Mouse (Mus musculus) embryonic facial prominence, embryonic 11.5 days (tissue): ENCODE data around the gene Cse1l. TPM values are rescaled to one million over a fixed set of nuclear protein-coding genes. Genes with fewer than 3 reads are reported as not detected.

Source experiments
- ATAC-seq: fragments of 200-750 bp; cut with Nextera tagmentation; replicated peaks from 2 replicates; pipeline ENCODE4 v1.8.0; 2017; ENCODE audit warnings: low read depth; ENCODE audit not compliant: insufficient number of reproducible peaks, low FRiP score, low TSS enrichment
- DNase-seq: peaks from one replicate; pipeline ENCODE4 v3.0.0-alpha.2; 2015; ENCODE audit warnings: low spot score
- H3K27ac ChIP-seq: fragments of 300-500 bp; sonication (generic); replicated peaks from 2 replicates; pipeline ENCODE4 v1.5.1; 2014; ENCODE audit warnings: mild to moderate bottlenecking, low read depth, low read length, control low read depth
- H3K27me3 ChIP-seq: fragments of 300-500 bp; sonication (generic); 2 replicates; pipeline ENCODE4 v1.6.1; 2014; ENCODE audit warnings: mild to moderate bottlenecking, low read length, moderate library complexity, mixed read lengths; ENCODE audit not compliant: control insufficient read depth, insufficient read depth
- H3K36me3 ChIP-seq: fragments of 300-500 bp; sonication (generic); replicated peaks from 2 replicates; pipeline ENCODE4 v1.6.1; 2014; ENCODE audit warnings: low read depth, mild to moderate bottlenecking, low read length, moderate library complexity, mixed read lengths; ENCODE audit not compliant: control insufficient read depth, insufficient read depth
- H3K4me1 ChIP-seq: fragments of 300-500 bp; sonication (generic); 2 replicates; pipeline ENCODE4 v1.6.1; 2014; ENCODE audit warnings: low read length, mixed read lengths; ENCODE audit not compliant: control insufficient read depth, insufficient read depth
- H3K4me2 ChIP-seq: fragments of 300-500 bp; sonication (generic); 2 replicates; pipeline ENCODE4 v1.6.1; 2014; ENCODE audit warnings: low read depth, mild to moderate bottlenecking, control low read depth, low read length, moderate library complexity
- H3K4me3 ChIP-seq: fragments of 300-500 bp; sonication (generic); 2 replicates; pipeline ENCODE4 v1.5.1; 2014; ENCODE audit warnings: low read depth, low read length, control low read depth
- H3K9ac ChIP-seq: fragments of 300-500 bp; sonication (generic); replicated peaks from 2 replicates; pipeline ENCODE4 v1.6.1; 2014; ENCODE audit warnings: mild to moderate bottlenecking, control low read depth, low read length
- H3K9me3 ChIP-seq: fragments of 300-500 bp; sonication (generic); replicated peaks from 2 replicates; pipeline ENCODE4 v1.6.1; 2016; ENCODE audit warnings: mild to moderate bottlenecking, low read length, inconsistent platforms, mixed read lengths; ENCODE audit not compliant: control insufficient read depth
- WGBS: fragments of 180-500 bp; shearing (Covaris S2); extraction: QIAGEN DNeasy Blood & Tissue Kit; methylation state at CpG from one replicate; pipeline ENCODE4 v1.1.7; 2014; 5-methylcytosine and 5-hydroxymethylcytosine counted together
- polyA plus RNA-seq: library from polyadenylated mRNA; unstranded; fragments of >200 nt; fragmentation: Nextera tagmentation; extraction: Ambion mirVana; gene quantifications from 2 replicates; pipeline ENCODE4 v1.2.1, GENCODE M21; 2014

Gene Cse1l
- polyA plus RNA-seq, 1 experiment from 2014 or later: 276 TPM

DNA sequence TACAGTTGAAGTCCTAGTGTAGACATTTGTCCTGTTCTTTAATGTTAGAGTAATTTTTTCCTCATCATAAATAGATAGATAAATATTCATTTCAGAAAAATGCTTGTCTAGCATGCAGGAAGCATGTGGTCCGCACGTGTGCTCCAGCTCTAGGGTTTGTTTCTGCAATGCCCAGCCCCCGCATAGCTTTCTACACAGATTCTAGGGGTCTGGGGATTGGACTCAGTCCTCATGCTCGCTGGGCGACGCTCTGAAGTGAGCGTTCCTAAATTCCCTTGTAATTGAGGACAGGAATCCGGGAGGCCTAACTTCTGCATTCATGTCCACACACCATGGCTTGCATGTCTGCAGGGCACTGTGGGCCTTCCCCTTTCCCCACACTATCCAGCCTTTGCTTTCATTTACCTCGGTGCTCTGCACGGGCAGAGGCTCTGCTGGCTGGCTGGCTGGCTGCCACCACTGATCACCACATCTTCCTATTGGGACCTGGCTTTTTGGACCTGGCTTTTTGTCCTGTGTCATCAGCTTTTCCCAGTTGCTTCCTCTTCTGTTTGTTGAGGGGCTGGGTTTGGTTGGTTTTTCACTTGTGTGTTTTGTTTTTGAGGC is 31.1 kb upstream of the Cse1l start:
- ATAC-seq: no peak
- no peaks in the 10 kb centered on the region for H3K27me3 ChIP-seq

DNA sequence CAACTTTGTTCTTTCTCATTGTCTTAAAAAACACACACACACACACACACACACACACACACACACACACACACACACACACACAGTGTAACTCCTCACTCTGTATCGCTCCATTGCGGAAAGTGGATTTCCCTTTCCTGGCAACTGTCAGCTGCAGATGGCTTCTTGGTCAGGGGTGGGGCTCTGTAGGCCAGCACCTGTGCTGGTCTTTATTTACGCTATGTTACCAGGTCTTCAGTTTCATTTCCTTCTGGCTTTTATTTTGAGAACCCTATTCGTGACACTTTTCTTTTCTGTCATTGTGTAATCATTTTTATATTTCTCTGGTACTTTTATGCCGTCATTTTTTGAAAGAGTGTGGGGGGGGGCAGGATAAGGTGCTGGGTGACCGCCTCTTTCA is 30.3 kb upstream of the Cse1l start:
- no peak overlapping the region for H3K4me2 ChIP-seq
- H3K9me3 ChIP-seq: no peaks in the 10 kb centered on the region

More for the DNA sequence above, 31.1 kb upstream of the Cse1l start:
- Histone ChIP-seq H3K4me3 (no peak overlapping the region), H3K9me3 (no peaks in the 10 kb centered on the region), H3K27ac (no peak overlapping the region), H3K4me1 (no peaks in the 10 kb centered on the region), H3K36me3 (no peaks in the 10 kb centered on the region; the same call in 1 of the 2 replicates), H3K4me2 (no peak overlapping the region), H3K9ac (no peak overlapping the region)
- 66% methylated on average over 10 of the region's 10 CpGs for WGBS
- DNase-seq: peak; percentile 38

DNA sequence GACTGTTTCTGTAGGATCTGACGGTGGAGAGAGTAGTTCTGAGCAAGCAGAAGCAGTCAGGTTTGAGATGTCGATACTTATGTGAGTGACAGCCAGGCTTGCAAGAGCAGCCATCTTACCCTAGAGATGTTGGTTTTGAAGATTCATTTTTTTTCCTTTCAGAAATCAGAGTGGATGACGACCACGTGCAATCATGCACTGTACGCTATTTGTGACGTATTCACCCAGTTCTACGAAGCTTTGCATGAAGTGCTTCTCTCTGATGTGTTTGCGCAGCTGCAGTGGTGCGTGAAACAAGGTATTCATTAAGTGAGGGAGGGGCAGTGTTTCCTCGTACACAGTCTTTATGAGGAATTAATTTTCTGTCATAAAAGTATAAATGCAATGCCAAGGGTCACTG is 29.5 kb upstream of the Cse1l start:
- Histone ChIP-seq H3K27me3 (no peaks in the 10 kb centered on the region), H3K4me3 (no peak overlapping the region), H3K9ac (no peak overlapping the region), H3K9me3 (no peaks in the 10 kb centered on the region), H3K4me2 (no peak overlapping the region), H3K36me3 (no peaks in the 10 kb centered on the region), H3K27ac (no peak overlapping the region), H3K4me1 (no peaks in the 10 kb centered on the region)
- DNase-seq (no peak), ATAC-seq (no peak)
- WGBS: 92% methylated on average over 10 of the region's 10 CpGs

More for the DNA sequence above, 30.3 kb upstream of the Cse1l start:
- Histone ChIP-seq H3K36me3 (no peaks in the 10 kb centered on the region; the same call in 1 of the 2 replicates), H3K4me3 (no peak overlapping the region), H3K27ac (no peak overlapping the region), H3K27me3 (no peaks in the 10 kb centered on the region), H3K9ac (no peak overlapping the region), H3K4me1 (no peaks in the 10 kb centered on the region)
- DNase-seq (no peak), ATAC-seq (no peak)
- WGBS: 93% methylated on average over 6 of the region's 6 CpGs

DNA sequence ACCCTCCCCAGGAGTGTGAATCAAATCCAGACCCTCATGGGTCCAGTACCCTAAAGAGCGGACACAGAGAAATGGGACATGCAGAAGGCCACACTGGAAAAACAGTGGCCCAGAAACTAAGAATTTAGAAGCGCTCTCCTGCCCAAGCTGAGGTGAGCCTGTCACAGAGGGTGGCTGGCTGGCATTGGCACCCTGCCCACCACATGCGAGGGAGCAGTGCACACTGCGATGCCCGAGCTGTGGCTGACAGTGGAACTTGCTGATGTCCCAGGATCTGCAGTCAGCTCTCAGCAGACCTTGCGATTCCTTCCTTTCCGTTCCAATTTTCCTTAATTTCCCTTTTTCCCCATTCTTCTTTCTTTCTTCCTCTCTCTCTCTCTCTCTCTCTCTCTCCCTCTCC is 20.8 kb upstream of the Cse1l start:
- ATAC-seq: no peak
- no peak overlapping the region for H3K27ac ChIP-seq

DNA sequence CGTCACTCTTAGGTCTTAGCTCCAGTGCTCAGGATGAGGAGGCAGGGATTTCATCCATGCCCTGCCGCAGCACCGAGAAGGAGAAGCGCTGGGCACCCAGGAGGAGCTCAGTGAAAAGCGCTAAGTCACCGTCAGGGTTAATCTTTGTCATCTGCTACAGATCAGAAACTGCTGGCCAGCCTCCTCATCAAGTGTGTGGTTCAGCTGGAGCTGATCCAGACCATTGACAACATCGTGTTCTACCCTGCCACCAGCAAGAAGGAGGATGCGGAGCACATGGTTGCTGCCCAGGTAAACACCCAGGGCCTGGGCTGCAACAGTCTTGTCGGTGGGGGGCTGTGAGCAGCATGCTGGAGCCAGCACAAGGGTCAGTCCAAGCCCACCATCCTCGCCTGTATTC is 20.2 kb upstream of the Cse1l start:
- Histone ChIP-seq H3K27ac (no peak overlapping the region), H3K4me3 (no peak overlapping the region), H3K27me3 (no peaks in the 10 kb centered on the region), H3K9me3 (no peaks in the 10 kb centered on the region), H3K4me1 (no peaks in the 10 kb centered on the region), H3K4me2 (no peak overlapping the region), H3K9ac (no peak overlapping the region), H3K36me3 (no peaks in the 10 kb centered on the region)
- DNase-seq (no peak), ATAC-seq (no peak)
- 68% methylated on average over 10 of the region's 10 CpGs for WGBS

More for the DNA sequence above, 20.8 kb upstream of the Cse1l start:
- Histone ChIP-seq H3K27me3 (no peaks in the 10 kb centered on the region), H3K4me1 (no peaks in the 10 kb centered on the region), H3K4me2 (no peak overlapping the region), H3K36me3 (no peaks in the 10 kb centered on the region), H3K9ac (no peak overlapping the region), H3K9me3 (no peaks in the 10 kb centered on the region), H3K4me3 (no peak overlapping the region)
- 89% methylated on average over 7 of the region's 7 CpGs for WGBS
- DNase-seq: no peak

DNA sequence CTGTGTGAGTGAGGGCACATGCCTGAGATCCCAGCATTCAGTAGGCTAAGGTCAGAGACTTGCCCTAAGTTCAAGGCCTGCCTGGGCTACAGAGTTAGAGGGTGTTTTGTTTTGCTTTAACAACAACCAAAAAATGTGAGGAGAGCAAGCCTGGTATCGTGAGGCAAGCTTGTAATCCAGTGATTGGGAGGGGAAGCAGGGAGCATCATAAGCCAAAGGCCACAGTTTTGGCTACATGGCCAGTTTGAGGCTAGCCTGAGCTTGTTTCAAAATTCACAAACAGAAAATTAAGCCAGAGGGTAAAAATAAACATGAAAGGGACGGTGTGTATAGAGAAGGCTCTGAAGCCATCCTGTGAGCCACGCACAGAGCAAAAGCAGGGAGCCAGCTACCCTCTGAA is 19.6 kb upstream of the Cse1l start:
- no peaks in the 10 kb centered on the region for H3K4me1 ChIP-seq
- WGBS: 71% methylated on average over 3 of the region's 3 CpGs
- H3K36me3 ChIP-seq: no peaks in the 10 kb centered on the region

DNA sequence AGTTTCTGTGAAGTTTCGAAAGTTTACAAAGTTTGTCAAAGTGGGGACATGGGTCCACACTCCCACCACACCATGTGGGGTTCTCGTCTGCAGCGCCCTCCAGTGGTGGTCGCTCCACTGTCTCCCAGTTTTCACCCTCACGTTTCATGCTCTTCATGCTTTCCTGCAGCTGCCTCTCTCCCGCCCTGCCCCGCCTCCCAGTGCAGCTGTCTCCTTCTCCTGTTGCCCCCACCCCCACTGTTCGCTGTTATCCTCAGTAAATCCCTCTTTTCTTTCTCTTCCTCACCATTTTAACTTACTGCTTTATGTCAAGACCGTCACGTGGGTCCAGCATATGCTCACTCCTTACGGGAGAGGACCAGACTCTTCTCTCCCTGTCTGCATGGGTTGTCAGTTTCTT is 18.0 kb upstream of the Cse1l start:
- no peak overlapping the region for H3K4me3 ChIP-seq
- ATAC-seq (no peak), DNase-seq (peak; percentile 26)
- no peaks in the 10 kb centered on the region for H3K36me3 ChIP-seq
- H3K9me3 ChIP-seq: no peaks in the 10 kb centered on the region
- no peaks in the 10 kb centered on the region for H3K27me3 ChIP-seq
- H3K4me2 ChIP-seq: no peak overlapping the region
- WGBS: 31% methylated on average over 11 of the region's 11 CpGs
- H3K9ac ChIP-seq: no peak overlapping the region
- no peaks in the 10 kb centered on the region for H3K4me1 ChIP-seq
- H3K27ac ChIP-seq: no peak overlapping the region

More for the DNA sequence above, 19.6 kb upstream of the Cse1l start:
- H3K9ac ChIP-seq: no peak overlapping the region
- H3K27me3 ChIP-seq: no peaks in the 10 kb centered on the region
- DNase-seq (no peak), ATAC-seq (no peak)
- H3K9me3 ChIP-seq: no peaks in the 10 kb centered on the region
- no peak overlapping the region for H3K4me2 ChIP-seq
- no peak overlapping the region for H3K27ac ChIP-seq
- H3K4me3 ChIP-seq: no peak overlapping the region

DNA sequence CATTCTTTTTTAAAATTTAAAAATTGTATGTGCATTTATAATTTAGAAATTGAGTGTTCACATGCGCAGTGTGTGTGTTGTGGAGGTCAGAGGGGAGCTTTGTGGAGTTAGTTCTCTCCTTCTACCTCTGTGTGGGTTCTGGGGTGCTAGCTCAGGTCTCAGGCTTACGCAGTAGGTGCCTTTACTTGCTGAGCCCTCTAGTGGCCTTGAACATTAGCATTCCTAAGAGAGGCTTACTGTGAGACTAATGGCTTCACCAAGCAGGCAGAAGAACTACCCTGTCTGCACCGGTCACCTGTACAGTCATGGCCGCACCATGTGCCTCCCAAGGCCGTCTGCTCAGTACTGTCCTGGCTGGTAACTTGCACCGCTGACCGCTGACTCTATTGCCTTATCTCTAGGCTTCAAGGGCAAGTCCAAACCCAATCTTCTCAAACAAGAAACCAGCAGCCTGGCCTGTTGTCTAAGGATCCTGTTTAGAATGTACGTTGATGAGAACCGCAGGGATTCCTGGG is 14.4 kb upstream of the Cse1l start:
- WGBS: 69% methylated on average over 9 of the region's 9 CpGs
- no peaks in the 10 kb centered on the region for H3K27me3 ChIP-seq
- no peaks in the 10 kb centered on the region for H3K9me3 ChIP-seq
- no peak overlapping the region for H3K27ac ChIP-seq
- H3K36me3 ChIP-seq: no peaks in the 10 kb centered on the region
- no peak overlapping the region for H3K9ac ChIP-seq
- H3K4me1 ChIP-seq: no peaks in the 10 kb centered on the region
- ATAC-seq (no peak), DNase-seq (no peak)
- H3K4me3 ChIP-seq: no peak overlapping the region
- H3K4me2 ChIP-seq: no peak overlapping the region
